Mouse (Mus musculus) subcutaneous adipose tissue, adult 2 months (tissue): ENCODE measurements around the gene Clmn. TPM values are rescaled to one million over a fixed set of nuclear protein-coding genes. Genes with fewer than 3 reads are reported as not detected.

ENCODE experiments used
- polyA plus RNA-seq: library from polyadenylated mRNA; depleted of rRNA; stranded (reverse); fragments of >200 nt; gene quantifications from 2 replicates; pipeline ENCODE4 v1.2.3, GENCODE M21; 2012; ENCODE audit warnings: low replicate concordance; rRNA removed

Clmn gene
- polyA plus RNA-seq: 9.9 and 13.0 TPM in 2 replicates

GRCm38 (mm10) chr12:104864439-104865165 is at the start of gene Clmn:
Gene Clmn (minus strand): TSS chr12:104865076.

GRCm38 (mm10) chr12:104751814-104752765 is 112.8 kb downstream of the Clmn start, which contains the start of gene Dicer1:
Gene Dicer1 (minus strand): TSS chr12:104751952.

Other genes starting within 250 kb of the Clmn start
- gene Dicer1, start 113.1 kb downstream of the Clmn start, polyA plus RNA-seq: 9.0 and 15.9 TPM in 2 replicates
- 6.2 and 6.6 TPM in 2 replicates for gene Syne3, start 144.7 kb upstream of the Clmn start, polyA plus RNA-seq
- gene Glrx5, start 167.6 kb upstream of the Clmn start, polyA plus RNA-seq: 97.1 and 129 TPM in 2 replicates